Mouse (Mus musculus): Measurements from ENCODE around the gene Abca4. TPM values are rescaled to one million over a fixed set of nuclear protein-coding genes. Genes with fewer than 3 reads are reported as not detected.

The Abca4 gene
- total and polyA plus RNA-seq, 3 experiments = 0.15 to 0.49 TPM; not detected in 1

- no peak for TF ChIP-seq JUND (IDR thresholded peaks at IDR 0.05; ENCODE audit: low read depth, low read length)
- TF ChIP-seq NRF1 (IDR thresholded peaks at IDR 0.05; ENCODE audit: insufficient read depth, low read depth, low read length, poor library complexity, severe bottlenecking) = no peak
- no peak for TF ChIP-seq SIN3A (IDR thresholded peaks at IDR 0.05; ENCODE audit: low read length)
- no peak for TF ChIP-seq CHD1 (IDR thresholded peaks at IDR 0.05; ENCODE audit: low read depth, low read length)
- TF ChIP-seq RAD21 (IDR thresholded peaks at IDR 0.05; ENCODE audit: low read depth, low read length) = no peak
- no peak for TF ChIP-seq MYC (IDR thresholded peaks at IDR 0.05; ENCODE audit: low read depth, low read length)
- TF ChIP-seq CHD2 (IDR thresholded peaks at IDR 0.05; ENCODE audit: low read length) = no peak
- TF ChIP-seq MAX (IDR thresholded peaks at IDR 0.05; ENCODE audit: low read length) = no peak
- no peak for TF ChIP-seq ZKSCAN1 (IDR thresholded peaks at IDR 0.05; ENCODE audit: low read depth, low read length)
- TF ChIP-seq MEF2A (IDR thresholded peaks at IDR 0.05; ENCODE audit: extremely low read depth, insufficient replicate concordance, low read depth, low read length, poor library complexity, severe bottlenecking) = no peak
- TF ChIP-seq BHLHE40 (IDR thresholded peaks at IDR 0.05; ENCODE audit: borderline replicate concordance, low read depth, low read length) = no peak
- no peak for TF ChIP-seq USF1 (IDR thresholded peaks at IDR 0.05; ENCODE audit: low read depth, low read length)
- TF ChIP-seq ELF1 (IDR thresholded peaks at IDR 0.05; ENCODE audit: low read depth, low read length) = no peak
- no peak for TF ChIP-seq KAT2A (conservative IDR thresholded peaks at IDR 0.05; ENCODE audit: low read depth, low read length)
- no peak for DNase-seq (ENCODE audit: low read depth, low spot score)
- Histone ChIP-seq H3K9ac (ENCODE audit: control insufficient read depth, low read depth, low read length, poor library complexity, severe bottlenecking) (no peak overlapping the region), H3K27ac (ENCODE audit: control insufficient read depth, low read depth, low read length) (no peak overlapping the region), H3K4me3 (ENCODE audit: control insufficient read depth in 1 of 2, insufficient read depth in 1 of 2, low read depth in 2 of 2, low read length in 2 of 2) (no peak overlapping the region), H3K36me3 (ENCODE audit: control insufficient read depth in 1 of 2, insufficient read depth in 2 of 2, low read length in 2 of 2) (no peaks in the 10 kb centered on the region), H3K4me1 (ENCODE audit: control insufficient read depth in 1 of 2, insufficient read depth in 2 of 2, low read length in 2 of 2) (no peaks in the 10 kb centered on the region), H3K79me2 (ENCODE audit: control insufficient read depth, insufficient read depth, low read length, poor library complexity) (no peaks in the 10 kb centered on the region), H3K9me3 (replicated peaks; ENCODE audit: insufficient read depth, low read length) (no peaks in the 10 kb centered on the region), H3K27me3 (ENCODE audit: control insufficient read depth in 1 of 2, insufficient read depth in 2 of 2, low read length in 2 of 2) (no peaks in the 10 kb centered on the region; a peak in 1 of 4 replicates)
Observed at GRCm38 (mm10) chr3:122128999-122129493, 84.8 kb downstream of the Abca4 start.

GRCm38 (mm10) chr3:122130771-122131170 is 86.5 kb downstream of the Abca4 start:
- Histone ChIP-seq H3K4me1 (ENCODE audit: control insufficient read depth in 1 of 2, insufficient read depth in 2 of 2, low read length in 2 of 2) (no peaks in the 10 kb centered on the region), H3K36me3 (ENCODE audit: control insufficient read depth in 1 of 2, insufficient read depth in 2 of 2, low read length in 2 of 2) (no peaks in the 10 kb centered on the region), H3K9me3 (replicated peaks; ENCODE audit: insufficient read depth, low read length) (no peaks in the 10 kb centered on the region), H3K27ac (ENCODE audit: control insufficient read depth, low read depth, low read length) (no peak overlapping the region), H3K27me3 (ENCODE audit: control insufficient read depth in 1 of 2, insufficient read depth in 2 of 2, low read length in 2 of 2) (no peaks in the 10 kb centered on the region; a peak in 1 of 4 replicates), H3K4me3 (ENCODE audit: control insufficient read depth in 1 of 2, insufficient read depth in 1 of 2, low read depth in 2 of 2, low read length in 2 of 2) (no peak overlapping the region), H3K9ac (ENCODE audit: control insufficient read depth, low read depth, low read length, poor library complexity, severe bottlenecking) (no peak overlapping the region), H3K79me2 (ENCODE audit: control insufficient read depth, insufficient read depth, low read length, poor library complexity) (no peaks in the 10 kb centered on the region)
- DNase-seq (ENCODE audit: low read depth, low spot score) = no peak
- no peak for TF ChIP-seq EP300 (IDR thresholded peaks at IDR 0.05; ENCODE audit: low read depth in 1 of 2, low read length in 2 of 2)
- TF ChIP-seq POLR2AphosphoS2 (IDR thresholded peaks at IDR 0.05; ENCODE audit: low read length) = no peak
